Mouse (Mus musculus) limb, embryonic 11.5 days (tissue): ENCODE data around the gene Trex1. TPM values are rescaled to one million over a fixed set of nuclear protein-coding genes. Genes with fewer than 3 reads are reported as not detected.

Source experiments
- ATAC-seq: fragments of 200-750 bp; cut with Nextera tagmentation; 2 replicates; pipeline ENCODE4 v1.8.0; 2017; ENCODE audit warnings: low read depth; ENCODE audit not compliant: insufficient number of reproducible peaks, low FRiP score, low TSS enrichment
- DNase-seq: peaks from one replicate; pipeline ENCODE4 v3.0.0-alpha.2; 2015; ENCODE audit warnings: low spot score
- H3K27ac ChIP-seq: fragments of 300-500 bp; sonication (generic); replicated peaks from 2 replicates; pipeline ENCODE4 v1.5.1; 2014; ENCODE audit warnings: low read depth, mild to moderate bottlenecking, low read length
- H3K27me3 ChIP-seq: fragments of 300-500 bp; sonication (generic); 2 replicates; pipeline ENCODE4 v1.6.1; 2014; ENCODE audit warnings: mild to moderate bottlenecking, low read length, mixed read lengths; ENCODE audit not compliant: control insufficient read depth, insufficient read depth
- H3K36me3 ChIP-seq: fragments of 300-500 bp; sonication (generic); 2 replicates; pipeline ENCODE4 v1.6.1; 2014; ENCODE audit warnings: mild to moderate bottlenecking, low read length, moderate library complexity, mixed read lengths; ENCODE audit not compliant: control insufficient read depth, insufficient read depth
- H3K4me1 ChIP-seq: fragments of 300-500 bp; sonication (generic); 2 replicates; pipeline ENCODE4 v1.6.1; 2014; ENCODE audit warnings: low read length, mixed read lengths; ENCODE audit not compliant: control insufficient read depth, insufficient read depth
- H3K4me2 ChIP-seq: fragments of 300-500 bp; sonication (generic); 2 replicates; pipeline ENCODE4 v1.6.1; 2014; ENCODE audit warnings: low read depth, mild to moderate bottlenecking, moderate library complexity; ENCODE audit not compliant: severe bottlenecking
- H3K4me3 ChIP-seq: fragments of 300-500 bp; sonication (generic); 2 replicates; pipeline ENCODE4 v1.5.1; 2014; ENCODE audit warnings: low read depth, low read length
- H3K9ac ChIP-seq: fragments of 300-500 bp; sonication (generic); 2 replicates; pipeline ENCODE4 v1.6.1; 2014; ENCODE audit warnings: mild to moderate bottlenecking, low read length
- H3K9me3 ChIP-seq: fragments of 300-500 bp; sonication (generic); 2 replicates; pipeline ENCODE4 v1.6.1; 2016; ENCODE audit warnings: low read length; ENCODE audit not compliant: control insufficient read depth
- WGBS: fragments of 180-500 bp; shearing (Covaris S2); extraction: QIAGEN DNeasy Blood & Tissue Kit; methylation state at CpG from one replicate; pipeline ENCODE4 v1.1.7; 2014; 5-methylcytosine and 5-hydroxymethylcytosine counted together
- polyA plus RNA-seq: library from polyadenylated mRNA; unstranded; fragments of >200 nt; fragmentation: Nextera tagmentation; extraction: Ambion mirVana; gene quantifications from 2 replicates; pipeline ENCODE4 v1.2.1, GENCODE M21; 2014

The Trex1 gene
- polyA plus RNA-seq, 1 experiment from 2014 or later, result 8.2 TPM

GRCm38 (mm10) chr9:109040216-109040615, 19.3 kb downstream of the Trex1 start:
- H3K9ac ChIP-seq, result no peak overlapping the region
- H3K4me3 ChIP-seq, result no peak overlapping the region
- no peak overlapping the region for H3K4me2 ChIP-seq
- no peak overlapping the region for H3K27ac ChIP-seq
- no peaks in the 10 kb centered on the region for H3K4me1 ChIP-seq
- no peaks in the 10 kb centered on the region for H3K27me3 ChIP-seq
- H3K36me3 ChIP-seq, result no peaks in the 10 kb centered on the region
- ATAC-seq (no peak), DNase-seq (no peak)
- H3K9me3 ChIP-seq, result no peaks in the 10 kb centered on the region
- 85% methylated on average over 8 of the region's 8 CpGs for WGBS

- WGBS, result 85% methylated on average over 4 of the region's 4 CpGs
- Histone ChIP-seq H3K27me3 (no peaks in the 10 kb centered on the region), H3K4me2 (no peak overlapping the region), H3K4me3 (no peak overlapping the region), H3K9ac (no peak overlapping the region), H3K9me3 (no peaks in the 10 kb centered on the region), H3K36me3 (no peaks in the 10 kb centered on the region), H3K27ac (no peak overlapping the region), H3K4me1 (no peaks in the 10 kb centered on the region)
- DNase-seq (no peak), ATAC-seq (no peak)
Measured at GRCm38 (mm10) chr9:109039681-109040080, 19.9 kb downstream of the Trex1 start.

- ATAC-seq (peak; percentile 14; the same call in 1 of the 2 replicates), DNase-seq (no peak)
- H3K9ac ChIP-seq, result peak overlapping the region; percentile 84
- no peaks in the 10 kb centered on the region for H3K4me1 ChIP-seq
- H3K27ac ChIP-seq, result no peak overlapping the region
- H3K27me3 ChIP-seq, result no peaks in the 10 kb centered on the region
- no peaks in the 10 kb centered on the region for H3K9me3 ChIP-seq
- peak overlapping the region; percentile 83 for H3K4me2 ChIP-seq
- H3K36me3 ChIP-seq, result no peaks in the 10 kb centered on the region
- WGBS, result 20% methylated on average over 8 of the region's 8 CpGs
- H3K4me3 ChIP-seq, result peak overlapping the region; percentile 73
Measured at GRCm38 (mm10) chr9:109038901-109039364, 20.6 kb downstream of the Trex1 start.

GRCm38 (mm10) chr9:109038086-109038895, 21.2 kb downstream of the Trex1 start, which contains the start of gene Shisa5:
Shisa5 (plus strand) TSS chr9:109038565.
- Histone ChIP-seq H3K9me3 (no peaks in the 10 kb centered on the region), H3K27me3 (no peaks in the 10 kb centered on the region), H3K4me3 (peak within 1 kb of the TSS; percentile 73), H3K36me3 (no peaks in the 10 kb centered on the region), H3K4me1 (no peaks in the 10 kb centered on the region), H3K9ac (peak within 1 kb of the TSS; percentile 84), H3K4me2 (peak within 1 kb of the TSS; percentile 83), H3K27ac (0 out of 2 replicates have a peak within 1 kb of the TSS, but pooled peaks have one; percentile 8)
- ATAC-seq (peak; percentile 89), DNase-seq (peak; percentile 90)
- WGBS, result under 1% methylated on average over 40 of the region's 40 CpGs

GRCm38 (mm10) chr9:109032435-109032834, 27.1 kb downstream of the Trex1 start:
- Histone ChIP-seq H3K9ac (no peak overlapping the region), H3K27me3 (no peaks in the 10 kb centered on the region), H3K36me3 (no peaks in the 10 kb centered on the region), H3K9me3 (no peaks in the 10 kb centered on the region), H3K4me3 (no peak overlapping the region), H3K4me2 (no peak overlapping the region), H3K27ac (no peak overlapping the region), H3K4me1 (no peaks in the 10 kb centered on the region)
- DNase-seq, result no peak
- ATAC-seq, result no peak
- WGBS, result 87% methylated on average over 6 of the region's 6 CpGs

- Histone ChIP-seq H3K9ac (no peak overlapping the region), H3K4me2 (no peak overlapping the region), H3K4me3 (no peak overlapping the region), H3K9me3 (no peaks in the 10 kb centered on the region), H3K4me1 (no peaks in the 10 kb centered on the region), H3K36me3 (no peaks in the 10 kb centered on the region), H3K27me3 (no peaks in the 10 kb centered on the region), H3K27ac (no peak overlapping the region)
- 79% methylated on average over 8 of the region's 8 CpGs for WGBS
- DNase-seq (no peak), ATAC-seq (no peak)
Measured at GRCm38 (mm10) chr9:109031686-109032085, 27.8 kb downstream of the Trex1 start.

GRCm38 (mm10) chr9:109031001-109031400, 28.5 kb downstream of the Trex1 start:
- Histone ChIP-seq H3K27me3 (no peaks in the 10 kb centered on the region), H3K9me3 (no peaks in the 10 kb centered on the region), H3K9ac (no peak overlapping the region), H3K4me3 (no peak overlapping the region), H3K27ac (no peak overlapping the region), H3K36me3 (no peaks in the 10 kb centered on the region), H3K4me2 (no peak overlapping the region), H3K4me1 (no peaks in the 10 kb centered on the region)
- WGBS, result 87% methylated on average over 7 of the region's 7 CpGs
- DNase-seq, result no peak
- ATAC-seq, result no peak

- ATAC-seq, result no peak
Measured at GRCm38 (mm10) chr9:109030312-109030711, 29.2 kb downstream of the Trex1 start.

More at GRCm38 (mm10) chr9:109030312-109030711, 29.2 kb downstream of the Trex1 start:
- H3K4me3 ChIP-seq, result no peak overlapping the region
- no peak for DNase-seq
- no peak overlapping the region for H3K27ac ChIP-seq
- H3K27me3 ChIP-seq, result no peaks in the 10 kb centered on the region
- H3K9ac ChIP-seq, result no peak overlapping the region
- H3K4me1 ChIP-seq, result no peaks in the 10 kb centered on the region
- WGBS, result 75% methylated on average over 3 of the region's 3 CpGs
- no peaks in the 10 kb centered on the region for H3K36me3 ChIP-seq
- H3K9me3 ChIP-seq, result no peaks in the 10 kb centered on the region
- H3K4me2 ChIP-seq, result no peak overlapping the region
